Mouse (Mus musculus): ENCODE results near the gene Anks3. TPM values are rescaled to one million over a fixed set of nuclear protein-coding genes. Genes with fewer than 3 reads are reported as not detected.
A peak's percentile ranks its signal among the peaks of the same experiment; 100 is the strongest.

Gene Anks3
- polyA plus RNA-seq, 1 experiment from 2014 or later, result 54.5 TPM

DNA sequence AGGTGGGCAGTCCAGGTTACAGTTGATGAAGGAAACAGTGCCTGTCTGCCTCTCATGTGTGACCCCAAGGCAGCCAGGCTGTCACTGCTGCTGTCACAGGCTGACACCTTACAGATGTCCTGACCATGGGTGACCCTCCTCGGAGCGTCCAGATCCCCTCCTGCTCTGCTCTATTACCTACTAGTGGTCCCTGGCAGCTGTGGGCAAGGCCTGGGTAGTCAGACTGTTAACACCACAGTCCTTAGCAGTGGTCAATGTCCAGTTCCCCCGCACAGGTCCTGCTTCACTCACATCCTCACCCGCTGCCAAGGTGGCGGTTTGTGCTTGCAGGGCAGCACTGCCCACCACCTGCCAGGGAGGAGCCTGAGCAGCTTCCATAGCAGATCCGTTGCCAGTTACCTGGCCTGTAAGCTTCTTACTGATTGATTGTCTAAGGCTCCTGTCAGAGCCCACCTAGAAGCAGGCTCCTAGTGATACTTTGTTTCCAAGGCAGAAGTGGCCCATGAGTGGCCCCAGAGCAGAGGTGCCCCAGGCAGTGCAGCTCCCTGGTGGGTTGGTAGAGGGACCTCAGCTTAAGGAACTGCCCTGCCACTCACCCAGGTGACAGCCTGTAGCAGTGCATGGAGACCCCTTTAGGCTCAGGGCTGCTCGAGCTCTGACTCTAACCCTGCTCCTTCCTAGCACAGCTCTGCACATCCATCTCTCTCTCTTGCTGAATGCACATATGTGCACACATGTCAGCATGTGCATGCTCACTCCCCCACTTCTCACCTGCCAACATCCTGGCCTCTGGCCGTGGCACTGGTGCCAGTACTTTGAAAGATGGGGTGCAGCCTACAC, 26.4 kb downstream of the Anks3 start:
- DNase-seq (ENCODE audit: low spot score), result no peak
- peaks cover 82% of the 10 kb centered on the region for H3K36me3 ChIP-seq
- H3K27me3 ChIP-seq (ENCODE audit: low read depth, poor library complexity, severe bottlenecking), result no peaks in the 10 kb centered on the region
- H3K9me3 ChIP-seq (replicated peaks), result no peaks in the 10 kb centered on the region
- WGBS, result 89% methylated on average over 8 of the region's 8 CpGs
- no peak overlapping the region for H3K4me3 ChIP-seq
- H3K27ac ChIP-seq (replicated peaks), result no peak overlapping the region
- H3K4me1 ChIP-seq, result peaks cover 18% of the 10 kb centered on the region

GRCm38 (mm10) chr16:4935931-4936703, 27.9 kb downstream of the Anks3 start:
- Histone ChIP-seq H3K9me3 (replicated peaks) (no peaks in the 10 kb centered on the region), H3K4me3 (no peak overlapping the region), H3K27ac (replicated peaks) (no peak overlapping the region), H3K4me1 (peaks cover 18% of the 10 kb centered on the region), H3K27me3 (ENCODE audit: low read depth, poor library complexity, severe bottlenecking) (no peaks in the 10 kb centered on the region), H3K36me3 (peaks cover 82% of the 10 kb centered on the region)
- DNase-seq (ENCODE audit: low spot score), result no peak
- 89% methylated on average over 10 of the region's 10 CpGs for WGBS

DNA sequence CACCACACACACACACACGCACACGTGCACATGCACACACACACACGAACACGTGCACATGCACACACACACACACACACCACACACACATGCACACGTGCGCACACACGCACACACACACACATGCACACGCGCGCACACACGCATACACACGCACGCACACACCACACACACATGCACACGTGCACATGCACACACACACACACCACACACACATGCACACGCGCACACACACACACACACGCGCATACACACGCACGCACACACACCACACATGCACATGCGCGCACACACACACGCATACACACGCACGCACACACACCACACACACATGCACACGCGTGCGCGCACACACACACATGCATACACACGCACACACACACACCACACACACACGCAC, 28.6 kb downstream of the Anks3 start:
- 94% methylated on average over 31 of the region's 31 CpGs for WGBS
- Histone ChIP-seq H3K36me3 (peaks cover 82% of the 10 kb centered on the region), H3K27ac (replicated peaks) (no peak overlapping the region), H3K9me3 (replicated peaks) (no peaks in the 10 kb centered on the region), H3K27me3 (ENCODE audit: low read depth, poor library complexity, severe bottlenecking) (no peaks in the 10 kb centered on the region), H3K4me3 (no peak overlapping the region), H3K4me1 (peaks cover 18% of the 10 kb centered on the region)
- no peak for DNase-seq (ENCODE audit: low spot score)

GRCm38 (mm10) chr16:4932429-4932828, 31.6 kb downstream of the Anks3 start:
- H3K4me1 ChIP-seq, result no peaks in the 10 kb centered on the region
- 90% methylated on average over 3 of the region's 3 CpGs for WGBS
- no peaks in the 10 kb centered on the region for H3K27me3 ChIP-seq (ENCODE audit: low read depth, poor library complexity, severe bottlenecking)
- H3K4me3 ChIP-seq, result no peak overlapping the region
- H3K36me3 ChIP-seq, result peaks cover 98% of the 10 kb centered on the region
- no peaks in the 10 kb centered on the region for H3K9me3 ChIP-seq (replicated peaks)
- no peak for DNase-seq (ENCODE audit: low spot score)
- no peak overlapping the region for H3K27ac ChIP-seq (replicated peaks)

DNA sequence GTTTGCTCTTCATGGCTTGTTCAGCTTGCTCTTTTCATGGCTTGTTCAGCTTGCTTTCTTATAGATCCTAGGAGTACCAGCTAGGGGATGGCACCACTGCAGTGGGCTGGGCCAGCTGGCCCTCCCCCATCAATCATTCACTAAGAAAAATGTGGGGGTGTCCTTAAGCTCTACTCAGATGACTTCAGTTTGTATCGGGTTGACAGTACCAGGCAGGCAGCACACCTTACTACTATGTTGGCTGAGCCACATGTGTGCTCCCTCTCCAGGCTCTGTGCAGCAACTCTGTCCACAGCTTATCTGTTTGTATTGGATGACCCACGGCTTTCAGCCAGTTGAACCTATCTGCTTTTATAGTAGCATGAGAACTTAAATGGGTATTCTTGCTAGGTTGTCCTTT, 35.5 kb downstream of the Anks3 start:
- H3K36me3 ChIP-seq, result peaks cover 98% of the 10 kb centered on the region
- H3K4me1 ChIP-seq, result no peaks in the 10 kb centered on the region
- H3K4me3 ChIP-seq, result no peak overlapping the region
- no peak for DNase-seq (ENCODE audit: low spot score)
- H3K27me3 ChIP-seq (ENCODE audit: low read depth, poor library complexity, severe bottlenecking), result no peaks in the 10 kb centered on the region
- H3K9me3 ChIP-seq (replicated peaks), result no peaks in the 10 kb centered on the region
- no peak overlapping the region for H3K27ac ChIP-seq (replicated peaks)
- 93% methylated on average over 2 of the region's 2 CpGs for WGBS

DNA sequence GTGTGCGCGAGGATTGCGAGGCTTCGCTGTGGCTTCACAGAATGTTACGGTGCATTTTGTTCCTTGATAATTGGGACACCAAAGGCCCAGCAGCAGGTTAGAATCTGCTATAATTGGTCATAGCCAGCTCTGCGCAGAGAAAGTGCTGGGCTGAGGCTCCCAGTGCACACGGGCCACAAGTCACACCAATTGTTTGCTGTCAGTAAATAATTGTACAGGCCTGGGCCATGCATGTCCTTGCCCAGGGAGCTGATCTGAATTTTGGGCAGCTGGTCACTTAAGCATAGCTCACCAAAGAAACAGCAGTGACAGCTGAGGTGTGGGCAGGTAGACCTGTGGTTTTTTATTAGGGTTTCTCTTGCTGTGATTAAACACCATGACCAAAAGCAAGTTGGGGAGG, 36.0 kb downstream of the Anks3 start:
- no peak for DNase-seq (ENCODE audit: low spot score)
- Histone ChIP-seq H3K27ac (replicated peaks) (no peak overlapping the region), H3K4me1 (no peaks in the 10 kb centered on the region), H3K36me3 (peaks cover 98% of the 10 kb centered on the region), H3K9me3 (replicated peaks) (no peaks in the 10 kb centered on the region), H3K4me3 (no peak overlapping the region), H3K27me3 (ENCODE audit: low read depth, poor library complexity, severe bottlenecking) (no peaks in the 10 kb centered on the region)
- 95% methylated on average over 7 of the region's 7 CpGs for WGBS

- Histone ChIP-seq H3K4me3 (no peak overlapping the region), H3K27ac (replicated peaks) (no peak overlapping the region), H3K4me1 (no peaks in the 10 kb centered on the region), H3K27me3 (ENCODE audit: low read depth, poor library complexity, severe bottlenecking) (no peaks in the 10 kb centered on the region), H3K36me3 (peaks cover 81% of the 10 kb centered on the region), H3K9me3 (replicated peaks) (no peaks in the 10 kb centered on the region)
- 94% methylated on average over 5 of the region's 5 CpGs for WGBS
- no peak for DNase-seq (ENCODE audit: low spot score)
These were observed 40.0 kb downstream of the Anks3 start for GRCm38 (mm10) chr16:4923996-4924395.

GRCm38 (mm10) chr16:4922481-4922880, 41.5 kb downstream of the Anks3 start:
- no peak for DNase-seq (ENCODE audit: low spot score)
- Histone ChIP-seq H3K27ac (replicated peaks) (no peak overlapping the region), H3K36me3 (peaks cover 71% of the 10 kb centered on the region), H3K27me3 (ENCODE audit: low read depth, poor library complexity, severe bottlenecking) (no peaks in the 10 kb centered on the region), H3K4me1 (no peaks in the 10 kb centered on the region), H3K9me3 (replicated peaks) (no peaks in the 10 kb centered on the region), H3K4me3 (no peak overlapping the region)
- WGBS, result 91% methylated on average over 6 of the region's 6 CpGs

DNA sequence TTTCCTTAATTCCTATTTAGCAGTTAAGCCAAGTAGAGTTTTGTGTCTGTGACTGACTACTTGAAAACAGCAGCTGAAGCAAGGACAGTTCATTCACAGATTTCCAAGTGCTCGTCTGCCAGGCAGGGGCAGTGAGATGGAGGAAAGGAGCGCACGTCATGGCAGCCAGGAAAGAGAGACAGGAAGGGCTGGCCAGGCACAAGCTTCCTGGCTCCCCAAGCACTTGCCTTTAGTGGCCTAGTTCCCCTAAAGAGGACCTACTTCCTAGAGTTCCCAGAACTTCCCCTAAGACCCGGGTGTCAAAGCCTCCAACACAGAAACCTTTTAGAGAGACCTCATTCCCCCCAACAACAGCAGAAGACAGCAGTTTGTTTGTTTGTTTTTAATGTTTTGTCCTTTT, 43.4 kb downstream of the Anks3 start:
- no peak for DNase-seq (ENCODE audit: low spot score)
- H3K27ac ChIP-seq (replicated peaks), result no peak overlapping the region
- H3K4me1 ChIP-seq, result no peaks in the 10 kb centered on the region
- no peaks in the 10 kb centered on the region for H3K27me3 ChIP-seq (ENCODE audit: low read depth, poor library complexity, severe bottlenecking)
- peaks cover 68% of the 10 kb centered on the region for H3K36me3 ChIP-seq
- WGBS, result 87% methylated on average over 4 of the region's 4 CpGs
- H3K9me3 ChIP-seq (replicated peaks), result no peaks in the 10 kb centered on the region
- no peak overlapping the region for H3K4me3 ChIP-seq

DNA sequence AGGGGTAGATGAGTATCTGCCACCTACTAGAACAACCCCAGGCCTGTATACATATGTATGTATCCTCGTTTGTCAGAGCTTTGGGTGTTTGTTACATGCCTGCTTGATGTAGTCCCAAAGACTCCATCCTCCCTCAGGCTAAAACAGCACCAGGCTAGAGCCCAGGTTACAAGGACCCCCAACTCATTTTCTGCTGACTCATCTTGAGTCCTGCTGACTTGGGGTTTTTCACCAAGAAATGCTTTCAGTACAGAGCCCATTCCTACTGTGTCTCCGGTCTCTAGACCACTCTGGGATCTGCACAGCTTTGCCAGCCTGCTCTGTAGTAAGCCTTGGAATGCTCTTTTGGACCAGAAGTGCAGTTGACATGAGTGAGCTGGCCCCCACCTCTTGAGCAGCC, 47.4 kb downstream of the Anks3 start:
- H3K36me3 ChIP-seq, result peaks cover 65% of the 10 kb centered on the region
- H3K27ac ChIP-seq (replicated peaks), result no peak overlapping the region
- 91% methylated on average over 2 of the region's 2 CpGs for WGBS
- H3K4me1 ChIP-seq, result no peaks in the 10 kb centered on the region
- no peaks in the 10 kb centered on the region for H3K27me3 ChIP-seq (ENCODE audit: low read depth, poor library complexity, severe bottlenecking)
- no peak for DNase-seq (ENCODE audit: low spot score)
- no peaks in the 10 kb centered on the region for H3K9me3 ChIP-seq (replicated peaks)
- no peak overlapping the region for H3K4me3 ChIP-seq

GRCm38 (mm10) chr16:4915931-4916330, 48.1 kb downstream of the Anks3 start:
- Histone ChIP-seq H3K4me1 (no peaks in the 10 kb centered on the region), H3K27me3 (ENCODE audit: low read depth, poor library complexity, severe bottlenecking) (no peaks in the 10 kb centered on the region), H3K4me3 (no peak overlapping the region), H3K9me3 (replicated peaks) (no peaks in the 10 kb centered on the region), H3K36me3 (peaks cover 69% of the 10 kb centered on the region), H3K27ac (replicated peaks) (no peak overlapping the region)
- DNase-seq (ENCODE audit: low spot score), result no peak
- WGBS, result 90% methylated on average over 3 of the region's 3 CpGs

DNA sequence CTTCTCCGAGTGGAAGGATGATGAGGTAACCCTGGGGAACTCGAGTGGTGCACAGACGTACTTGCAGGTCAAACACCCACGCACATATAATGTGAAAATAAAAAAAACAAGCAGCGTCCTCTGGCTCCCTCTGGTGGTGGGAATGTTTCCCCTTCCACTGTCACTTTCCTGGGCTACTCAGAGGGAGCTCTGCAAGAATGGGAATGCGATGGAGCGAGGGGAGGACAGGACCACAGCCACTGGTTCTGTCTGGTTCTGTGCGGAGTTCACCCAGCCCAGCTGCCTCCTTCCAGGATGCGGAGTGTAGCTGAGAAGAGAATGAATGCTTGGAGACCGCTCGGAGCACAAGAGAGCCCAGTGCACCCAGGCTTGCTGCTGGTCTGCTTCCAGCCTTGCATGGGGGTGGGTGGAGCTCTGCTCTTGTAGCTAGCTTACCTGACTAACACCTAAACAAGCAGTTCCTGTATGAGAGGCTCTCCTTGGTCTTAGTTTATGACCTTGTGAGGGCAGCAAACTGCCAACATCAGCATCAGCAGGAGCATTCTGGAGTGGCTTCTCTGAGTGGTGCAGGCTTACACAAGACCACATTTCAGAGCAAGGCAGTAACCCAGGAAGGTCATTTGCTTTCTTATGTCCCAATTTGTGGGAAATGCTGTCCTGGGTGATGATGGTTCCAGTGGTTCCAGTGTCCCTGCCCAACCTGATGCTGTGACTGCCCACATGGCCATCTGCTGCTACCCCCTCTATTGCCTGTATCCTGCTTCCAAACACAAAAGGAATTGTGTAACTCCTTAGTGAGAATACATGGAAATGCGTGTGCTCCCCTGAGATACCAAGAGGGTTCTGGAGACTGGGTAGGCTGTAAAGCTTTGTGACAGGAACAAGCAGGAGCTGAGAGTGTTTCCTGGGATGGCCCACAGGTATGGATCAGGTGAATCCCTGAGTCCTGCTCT, 49.9 kb downstream of the Anks3 start:
- Histone ChIP-seq H3K27me3 (ENCODE audit: low read depth, poor library complexity, severe bottlenecking) (no peaks in the 10 kb centered on the region), H3K27ac (replicated peaks) (no peak overlapping the region), H3K36me3 (peaks cover 80% of the 10 kb centered on the region), H3K9me3 (replicated peaks) (no peaks in the 10 kb centered on the region), H3K4me3 (no peak overlapping the region), H3K4me1 (no peaks in the 10 kb centered on the region)
- WGBS, result 39% methylated on average over 12 of the region's 12 CpGs
- DNase-seq (ENCODE audit: low spot score), result peak; percentile 82

All from midbrain, embryonic 10.5 days (tissue).